Mouse (Mus musculus) kidney, adult 11 months (tissue): ENCODE measurements around the gene Rptor.

ENCODE experiments used
- DNase-seq: peaks from one replicate; pipeline ENCODE4 v3.0.0; 2022

Rptor gene

GRCm38 (mm10) chr11:119941794-119942193 is 339.1 kb downstream of the Rptor start:
- no peak for DNase-seq

GRCm38 (mm10) chr11:119942201-119942726 is 339.6 kb downstream of the Rptor start:
- DNase-seq: no peak

DNA sequence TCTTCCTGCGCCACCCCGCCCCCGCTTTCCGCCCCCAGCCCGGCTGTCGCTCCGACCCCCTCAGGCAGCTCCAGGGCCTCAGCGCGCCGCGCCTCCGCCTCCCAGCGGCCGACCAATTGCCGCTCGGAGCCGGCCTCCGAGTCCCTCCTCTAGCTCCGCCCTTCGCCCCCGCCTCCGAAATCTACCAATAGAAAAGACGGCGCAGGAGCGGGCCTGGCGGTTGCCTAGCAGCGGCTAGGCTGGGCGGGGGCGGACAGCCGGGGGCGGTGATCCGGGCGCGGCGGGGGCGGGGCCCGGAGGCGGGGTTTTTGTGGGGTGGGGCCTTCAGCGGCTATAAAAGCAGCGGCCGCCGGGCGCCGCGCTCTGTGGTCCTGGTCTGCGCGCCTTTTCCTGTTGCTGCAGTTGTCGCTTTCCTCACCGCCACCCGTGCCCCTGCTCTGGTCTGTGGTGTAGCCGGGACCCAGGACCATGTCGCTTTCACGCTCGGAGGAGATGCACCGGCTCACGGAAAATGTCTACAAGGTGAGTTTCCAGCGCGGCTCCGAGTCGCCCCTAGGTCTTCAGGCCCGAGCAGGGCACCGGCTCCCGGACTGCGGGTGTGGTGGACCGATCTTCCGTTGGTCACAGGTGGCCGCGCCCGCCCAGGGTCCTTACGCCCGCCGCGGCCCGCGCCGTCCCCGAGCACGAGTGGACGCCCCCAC is 340.2 kb downstream of the Rptor start, which contains the start of gene Baiap2:
Baiap2 (plus strand) TSS at position 37 of the 701 bp plus-strand sequence.
- DNase-seq: peak; percentile 98

DNA sequence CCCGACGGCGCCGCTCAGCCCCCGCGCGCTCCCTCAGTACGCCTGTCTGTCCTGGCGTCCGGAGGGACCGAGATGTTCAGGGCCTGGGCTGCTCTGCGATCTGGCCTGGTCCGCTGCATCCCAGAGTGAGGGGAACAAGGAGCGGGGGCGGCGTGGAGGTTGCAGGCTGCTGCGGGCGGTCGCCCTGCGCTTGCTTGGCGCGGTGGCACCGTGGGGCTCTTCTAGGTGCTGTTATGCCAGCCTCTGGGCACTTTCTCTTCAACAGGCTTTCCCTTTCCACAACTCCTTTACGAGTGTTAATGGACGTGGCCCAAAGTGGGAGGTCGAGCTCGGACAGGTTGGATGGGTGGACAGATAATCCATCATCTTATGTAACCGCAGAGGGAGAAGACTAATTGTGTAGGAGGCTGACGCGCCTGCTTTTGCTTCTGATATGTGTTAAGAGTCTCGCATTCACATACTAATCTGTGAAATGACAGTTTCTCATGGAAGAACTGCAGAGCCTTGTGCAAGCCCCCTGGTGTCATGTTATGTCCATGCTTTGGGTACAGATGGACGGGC is 340.8 kb downstream of the Rptor start:
- DNase-seq: no peak

DNA sequence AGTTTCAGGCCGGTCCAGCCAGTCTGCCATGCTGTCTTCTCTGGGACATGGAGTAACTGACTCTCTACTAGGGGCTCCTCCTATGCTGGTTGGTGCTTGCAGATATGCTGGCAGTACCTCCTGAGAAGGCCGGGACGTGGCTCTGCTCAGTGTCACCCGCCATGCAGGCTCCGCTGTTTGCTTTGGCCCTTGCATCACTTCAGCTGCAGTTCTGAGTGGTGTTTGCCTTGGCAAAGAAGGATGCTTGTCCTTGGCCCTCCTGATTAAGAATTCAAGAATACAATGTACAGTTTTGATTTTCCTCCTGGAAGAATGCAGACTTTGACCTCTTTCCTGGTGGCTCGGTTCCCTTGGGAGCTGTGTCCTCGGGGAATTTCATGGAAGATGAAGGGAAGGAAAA is 342.6 kb downstream of the Rptor start:
- DNase-seq: peak; percentile 68

- no peak for DNase-seq
Measured at GRCm38 (mm10) chr11:119947426-119947825, 344.7 kb downstream of the Rptor start.

DNA sequence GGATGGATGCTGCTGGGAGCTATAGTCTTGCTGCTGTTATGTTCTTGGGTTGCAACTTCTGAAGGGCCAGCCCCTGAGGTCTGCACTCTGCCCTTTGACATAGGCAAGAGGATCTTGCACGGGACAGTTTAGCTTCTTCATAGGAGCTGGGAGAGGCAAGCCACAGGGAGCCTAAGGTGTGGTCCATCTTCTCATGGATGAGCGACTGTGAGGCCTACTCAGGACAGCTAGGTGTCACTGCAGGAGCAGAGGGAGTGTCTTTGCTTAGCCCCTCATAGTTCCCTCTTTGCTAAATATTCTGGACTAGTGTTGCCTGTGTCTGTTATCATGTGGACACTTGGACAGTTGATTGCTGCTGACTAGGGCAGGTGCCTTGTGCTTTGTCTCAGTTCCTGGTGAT is 345.2 kb downstream of the Rptor start:
- DNase-seq: no peak

DNA sequence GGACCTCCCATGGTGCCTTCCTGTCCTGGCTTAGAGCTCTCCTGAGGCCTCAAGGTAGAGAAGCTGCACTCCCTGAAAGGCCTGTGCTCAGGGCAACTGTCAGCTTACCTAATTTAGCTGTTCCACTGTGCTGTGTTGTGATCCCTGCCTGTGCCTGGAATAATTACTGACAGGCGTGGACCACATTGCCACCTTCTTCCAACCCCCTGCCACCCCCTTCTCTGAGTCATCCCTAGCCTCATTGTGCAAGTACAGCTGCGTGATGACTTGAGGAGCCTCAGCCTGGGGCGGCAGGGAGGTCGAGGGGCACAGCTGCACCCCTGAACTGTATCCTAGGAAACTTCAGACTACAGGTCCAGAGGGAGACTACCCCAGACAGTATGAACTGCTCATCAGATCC is 345.6 kb downstream of the Rptor start:
- DNase-seq: no peak

DNA sequence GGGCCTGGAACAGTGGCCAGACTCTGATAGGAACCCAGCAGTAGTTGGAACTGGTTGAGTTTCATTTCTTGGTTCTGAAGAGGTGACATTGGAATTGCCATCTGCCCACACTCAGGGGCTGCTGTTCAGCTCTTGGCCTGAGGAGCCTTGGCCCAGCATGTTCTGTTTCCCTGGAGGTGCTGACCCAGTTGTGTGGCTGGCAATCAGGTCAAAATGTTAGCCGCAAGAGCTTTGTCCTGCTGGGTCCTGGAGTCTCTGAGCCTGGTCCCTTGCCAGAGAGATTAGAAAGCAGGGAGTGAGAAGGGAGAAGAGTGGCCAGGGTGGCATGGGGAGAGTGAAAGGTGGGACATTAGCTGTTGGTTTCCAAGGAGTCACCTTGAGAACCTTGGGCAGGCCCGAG is 346.1 kb downstream of the Rptor start:
- DNase-seq: no peak
